Mouse (Mus musculus) induced T-regulatory cell, adult 2 months (primary cell): ENCODE measurements around the gene Hist1h3e.

Experiments used
- DNase-seq: peaks from one replicate; pipeline ENCODE4 v3.0.0-alpha.2; 2012; ENCODE audit warnings: low read depth

Gene Hist1h3e

DNA sequence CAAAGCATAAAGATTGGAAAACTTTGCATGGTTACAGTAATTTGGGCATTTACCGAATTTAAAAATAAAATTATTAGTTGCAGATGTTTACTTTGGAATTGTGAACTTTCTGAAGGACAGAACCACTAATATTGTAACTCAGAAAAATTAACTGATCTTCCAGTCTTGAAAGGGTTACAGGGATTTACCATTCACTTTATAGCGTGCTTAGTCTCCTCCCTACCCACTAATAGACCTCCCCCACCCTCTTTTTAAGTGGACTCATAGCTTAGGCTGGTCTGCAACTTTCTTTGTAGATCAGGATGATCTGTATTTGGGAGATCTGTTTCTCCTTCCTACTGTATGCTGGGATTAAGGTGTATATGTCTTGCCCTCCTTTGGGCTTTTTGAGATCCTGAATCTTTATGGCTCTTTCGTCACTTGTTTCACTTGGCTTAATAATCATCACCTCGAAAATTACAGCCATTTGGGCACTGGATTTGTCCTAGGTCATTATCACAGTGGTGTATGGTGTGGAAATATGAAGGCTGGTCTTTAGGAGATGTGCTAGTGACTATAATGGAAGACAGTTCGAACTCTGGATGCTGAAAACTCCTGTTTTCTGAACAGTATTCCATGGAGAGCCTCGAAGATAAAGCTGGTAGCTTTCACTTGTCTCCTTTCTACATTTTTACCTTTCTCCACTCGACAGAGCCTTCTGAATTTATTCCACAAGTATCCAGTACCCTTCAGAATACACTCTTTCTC, 25.9 kb downstream of the Hist1h3e start:
- no peak for DNase-seq

DNA sequence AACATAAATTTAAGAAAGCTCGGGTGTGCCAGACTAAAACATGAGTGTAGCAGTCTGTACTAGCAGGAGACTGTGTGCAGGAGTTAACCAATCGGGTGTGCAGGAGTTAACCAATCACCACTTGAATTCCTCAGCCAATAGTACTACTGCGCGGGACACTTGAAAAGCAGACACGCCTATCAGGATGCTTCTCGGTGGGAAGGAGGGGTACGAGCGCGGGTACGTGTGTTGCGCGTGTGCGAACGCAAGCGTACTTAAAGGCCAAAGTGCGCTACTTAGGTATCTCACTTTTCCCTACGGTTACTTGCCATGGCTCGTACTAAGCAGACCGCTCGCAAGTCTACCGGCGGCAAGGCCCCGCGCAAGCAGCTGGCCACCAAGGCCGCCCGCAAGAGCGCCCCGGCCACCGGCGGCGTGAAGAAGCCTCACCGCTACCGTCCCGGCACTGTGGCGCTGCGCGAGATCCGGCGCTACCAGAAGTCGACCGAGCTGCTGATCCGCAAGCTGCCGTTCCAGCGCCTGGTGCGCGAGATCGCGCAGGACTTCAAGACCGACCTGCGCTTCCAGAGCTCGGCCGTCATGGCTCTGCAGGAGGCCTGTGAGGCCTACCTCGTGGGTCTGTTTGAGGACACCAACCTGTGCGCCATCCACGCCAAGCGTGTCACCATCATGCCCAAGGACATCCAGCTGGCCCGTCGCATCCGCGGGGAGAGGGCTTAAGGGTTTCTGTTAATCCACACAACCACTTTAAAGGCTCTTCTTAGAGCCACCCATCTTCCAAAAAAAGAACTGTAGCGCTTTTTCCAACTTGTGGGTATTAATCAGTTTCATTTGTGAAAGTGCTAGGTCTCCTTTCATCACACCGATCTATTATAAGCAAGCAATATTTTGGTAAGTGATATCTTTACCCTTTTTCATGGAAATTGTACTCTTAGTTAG, 26.8 kb downstream of the Hist1h3e start, which contains the start of gene Hist1h3g:
Hist1h3g (plus strand) TSS at position 286 of the 939 bp plus-strand sequence.
- DNase-seq = peak; percentile 96

DNA sequence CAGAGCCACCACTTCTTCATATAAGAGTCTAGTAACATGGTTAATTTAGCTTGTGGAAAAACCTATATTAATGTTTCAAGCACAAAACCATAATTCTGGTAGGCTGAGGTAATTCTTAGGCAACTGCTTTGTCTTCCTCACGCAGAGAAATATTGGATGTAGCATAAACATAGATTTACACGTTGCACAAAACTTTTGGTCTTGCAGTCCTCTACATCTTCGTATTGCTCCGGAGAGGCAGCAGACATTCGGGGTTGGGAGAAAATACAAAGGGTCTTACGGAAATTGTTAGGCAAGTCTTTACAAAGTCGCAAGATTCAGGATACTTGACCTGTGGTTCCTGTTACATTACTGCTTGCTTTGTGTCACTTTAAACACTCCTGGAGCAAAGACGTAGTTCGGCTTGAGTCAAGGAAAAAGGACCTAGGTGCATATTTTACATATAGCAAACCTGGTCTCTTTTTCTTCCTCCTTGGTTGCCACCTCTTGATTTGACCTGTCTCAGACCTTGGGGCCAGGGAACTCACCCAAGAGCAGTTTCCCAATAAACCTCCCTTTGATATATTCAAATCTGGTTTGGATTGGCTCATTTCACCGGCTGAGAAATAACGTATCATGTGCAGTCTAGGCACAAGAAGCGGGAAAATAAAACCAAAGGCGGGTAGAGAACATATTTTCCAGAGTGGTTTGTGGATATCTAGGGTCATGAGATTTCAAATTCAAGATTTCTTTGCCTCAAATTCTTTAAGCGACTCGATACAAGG, 27.6 kb downstream of the Hist1h3e start:
- no peak for DNase-seq

DNA sequence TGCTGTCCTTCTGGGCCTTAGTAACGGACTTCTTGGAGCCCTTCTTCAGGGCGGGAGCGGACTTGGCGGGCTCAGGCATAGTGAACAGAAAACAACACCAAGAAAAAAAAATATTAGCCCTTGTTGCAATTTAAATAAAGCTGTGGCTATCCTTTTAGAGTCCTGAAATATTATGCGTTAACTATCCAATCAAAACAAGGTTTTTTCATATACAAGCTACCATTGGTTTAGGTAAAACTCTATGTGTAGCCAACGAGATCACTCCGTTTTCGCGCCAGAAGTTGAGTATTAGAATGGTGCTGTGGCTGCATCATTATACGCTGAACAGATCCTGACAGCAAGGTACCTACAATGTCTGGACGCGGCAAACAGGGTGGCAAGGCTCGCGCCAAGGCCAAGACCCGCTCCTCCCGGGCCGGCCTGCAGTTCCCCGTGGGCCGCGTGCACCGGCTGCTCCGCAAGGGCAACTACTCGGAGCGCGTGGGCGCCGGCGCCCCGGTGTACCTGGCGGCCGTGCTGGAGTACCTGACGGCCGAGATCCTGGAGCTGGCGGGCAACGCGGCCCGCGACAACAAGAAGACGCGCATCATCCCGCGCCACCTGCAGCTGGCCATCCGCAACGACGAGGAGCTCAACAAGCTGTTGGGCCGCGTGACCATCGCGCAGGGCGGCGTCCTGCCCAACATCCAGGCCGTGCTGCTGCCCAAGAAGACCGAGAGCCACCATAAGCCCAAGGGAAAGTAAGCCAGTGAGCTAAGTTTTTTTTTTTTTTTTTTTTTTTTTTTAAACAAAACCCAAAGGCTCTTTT, 28.4 kb downstream of the Hist1h3e start, which contains the start of gene Hist1h2af:
Hist1h2af (plus strand) TSS at position 347 of the 808 bp plus-strand sequence.
- peak; percentile 88 for DNase-seq

DNA sequence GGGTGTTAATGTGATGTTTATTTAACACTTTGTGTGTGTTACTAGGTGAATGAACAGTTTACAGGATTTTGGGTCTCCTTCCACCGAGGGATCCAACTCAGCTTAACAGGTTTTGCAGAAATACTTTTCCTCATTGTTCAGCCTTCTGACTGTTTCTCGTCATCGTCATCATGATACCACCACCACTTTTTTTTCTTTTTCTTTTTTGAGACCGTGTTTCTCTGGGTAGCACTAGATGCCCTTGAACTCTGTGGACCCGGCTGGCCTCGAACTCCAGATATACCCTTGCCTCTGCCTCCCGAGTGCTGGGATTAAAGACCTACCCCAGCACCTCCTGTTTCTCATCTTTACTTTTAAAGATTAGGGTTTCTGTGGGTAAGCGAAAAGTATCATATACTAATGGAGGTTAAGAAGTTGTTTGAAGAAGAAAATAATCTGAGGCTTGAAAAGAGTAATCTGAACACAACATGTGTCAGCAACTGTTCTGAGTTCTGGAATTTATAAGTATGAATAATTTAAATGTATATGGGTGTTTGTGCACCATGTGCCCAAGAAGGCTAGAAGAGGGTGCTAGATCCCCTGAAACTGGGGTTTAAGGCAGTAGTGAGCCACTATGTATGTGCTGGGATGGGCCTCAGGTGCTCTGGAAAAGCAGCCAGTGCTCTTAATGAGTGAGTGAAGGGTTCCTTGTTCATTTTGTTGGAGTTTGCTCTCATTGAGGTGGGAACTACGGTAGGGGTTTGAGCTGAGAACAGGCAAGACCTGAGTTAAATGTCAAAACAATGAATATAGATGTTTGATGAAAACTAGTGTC, 29.7 kb downstream of the Hist1h3e start:
- peak; percentile 49 for DNase-seq

DNA sequence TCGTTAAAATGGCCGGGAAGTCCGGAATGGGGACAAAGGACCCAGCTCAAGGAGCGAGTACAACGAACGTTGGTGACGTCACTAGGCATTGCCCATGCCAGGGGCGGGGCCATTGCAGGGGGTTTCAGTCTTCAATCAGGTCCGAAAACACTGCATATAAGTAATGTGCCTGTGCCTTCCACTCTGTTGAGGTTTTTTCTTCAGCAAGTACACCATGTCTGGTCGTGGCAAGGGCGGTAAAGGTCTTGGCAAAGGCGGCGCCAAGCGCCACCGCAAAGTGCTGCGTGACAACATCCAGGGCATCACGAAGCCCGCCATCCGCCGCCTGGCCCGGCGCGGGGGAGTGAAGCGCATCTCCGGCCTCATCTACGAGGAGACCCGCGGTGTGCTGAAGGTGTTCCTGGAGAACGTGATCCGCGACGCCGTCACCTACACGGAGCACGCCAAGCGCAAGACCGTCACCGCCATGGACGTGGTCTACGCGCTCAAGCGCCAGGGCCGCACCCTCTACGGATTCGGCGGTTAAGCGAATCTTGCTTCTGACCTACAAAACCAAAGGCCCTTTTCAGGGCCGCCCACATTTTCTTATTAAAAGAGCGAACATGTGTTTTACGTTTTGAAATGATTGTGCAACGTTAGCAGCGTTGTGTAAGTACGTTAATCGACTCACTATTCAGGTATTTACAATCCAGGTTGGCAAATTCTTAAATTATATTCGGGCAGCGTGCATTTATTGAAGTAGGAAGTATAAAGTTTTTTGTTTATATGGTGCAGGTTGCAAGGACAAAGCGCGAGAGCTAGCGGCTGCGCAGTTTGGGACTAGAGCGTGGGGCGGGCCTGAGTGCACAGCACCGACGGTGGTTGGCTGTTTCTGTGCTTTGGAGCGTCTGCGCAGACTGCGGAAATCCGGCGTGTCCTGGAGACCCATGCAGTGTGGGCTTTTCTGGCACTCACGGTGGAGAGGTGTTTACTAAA, 31.0 kb downstream of the Hist1h3e start, which contains the start of gene Hist1h4h:
Hist1h4h (plus strand) TSS at position 150 of the 975 bp plus-strand sequence.
- DNase-seq = peak; percentile 98

DNA sequence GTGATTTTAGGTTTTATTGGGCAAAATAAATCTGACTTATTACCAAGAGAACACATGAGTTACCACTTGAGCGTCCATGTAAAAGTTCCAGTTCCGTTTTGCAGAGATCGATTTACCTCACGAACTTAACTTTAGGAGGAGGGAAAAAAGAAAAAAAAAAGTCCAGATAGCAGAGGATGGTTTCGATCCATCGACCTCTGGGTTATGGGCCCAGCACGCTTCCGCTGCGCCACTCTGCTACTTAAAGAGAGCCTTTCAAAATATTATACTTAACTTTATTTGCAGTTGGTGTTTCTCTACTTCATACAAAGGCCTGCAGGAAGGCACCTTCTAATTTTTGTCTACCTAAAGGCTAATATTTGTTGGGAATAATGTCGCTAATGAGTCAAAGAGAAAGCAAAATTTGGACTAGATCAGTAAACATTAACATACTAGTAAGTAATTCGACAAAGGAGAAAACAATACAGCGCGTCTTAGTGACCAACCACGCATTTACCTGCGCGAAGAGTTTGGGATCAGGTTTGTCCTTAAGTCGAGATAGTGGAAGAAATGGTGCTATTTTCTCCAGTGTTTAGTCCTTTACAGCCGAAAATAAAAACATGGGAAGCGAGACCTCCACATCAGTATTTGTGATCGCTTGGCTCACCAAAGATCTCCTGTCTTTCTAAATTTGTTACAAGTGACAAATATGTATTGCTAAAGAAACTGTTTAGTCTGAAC, 31.8 kb downstream of the Hist1h3e start:
- DNase-seq = peak; percentile 90

DNA sequence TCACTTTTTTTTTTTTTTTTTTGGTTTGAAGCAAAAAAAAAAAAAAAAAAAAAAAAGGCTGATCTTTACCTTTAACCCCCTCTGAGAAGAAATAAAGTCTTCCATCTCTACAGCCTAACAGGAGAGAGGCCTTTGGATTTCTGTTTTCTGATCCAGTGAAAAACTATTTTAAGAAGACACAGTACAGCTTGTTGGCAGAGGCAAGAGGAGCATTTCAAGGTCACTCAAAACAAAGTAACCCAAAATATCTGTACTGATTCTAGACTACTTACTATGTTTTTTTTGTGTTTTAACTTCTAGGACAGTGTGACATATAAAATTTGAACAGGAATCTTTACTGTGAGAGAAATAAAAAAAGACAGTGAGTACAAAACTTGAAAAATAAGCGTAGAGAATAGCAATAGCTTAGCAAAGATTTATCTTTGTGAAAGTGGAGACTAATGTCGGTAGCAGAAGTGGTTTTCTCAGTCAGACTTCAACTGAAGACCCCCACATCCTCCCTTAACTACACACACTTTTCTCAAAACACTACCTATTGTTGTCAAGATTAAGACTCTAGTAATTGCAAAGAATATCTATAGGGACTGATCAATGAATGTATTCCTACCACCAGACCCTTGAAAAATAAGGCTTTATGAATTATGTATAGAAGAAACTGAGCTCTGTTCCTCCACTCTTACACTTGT, 32.5 kb downstream of the Hist1h3e start:
- no peak for DNase-seq

DNA sequence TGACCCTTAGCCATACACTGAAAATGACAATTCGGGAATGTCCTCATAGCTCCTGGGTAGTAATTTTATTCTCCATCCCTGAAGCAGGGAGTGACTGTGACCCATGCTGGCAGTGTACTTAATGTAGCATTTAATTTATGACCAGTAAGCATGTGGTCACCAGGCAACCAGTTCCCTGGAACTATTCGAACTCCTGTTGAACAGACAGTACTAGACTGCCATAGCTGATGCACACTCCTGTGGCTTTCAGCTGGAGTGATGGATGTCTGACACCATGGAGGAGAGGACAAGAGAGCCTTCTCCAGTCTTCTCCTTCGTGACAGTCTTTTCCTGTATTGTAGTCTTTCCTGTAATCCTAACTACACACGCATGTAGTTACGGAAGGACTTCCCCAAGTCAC, 33.2 kb downstream of the Hist1h3e start:
- DNase-seq = peak; percentile 10

DNA sequence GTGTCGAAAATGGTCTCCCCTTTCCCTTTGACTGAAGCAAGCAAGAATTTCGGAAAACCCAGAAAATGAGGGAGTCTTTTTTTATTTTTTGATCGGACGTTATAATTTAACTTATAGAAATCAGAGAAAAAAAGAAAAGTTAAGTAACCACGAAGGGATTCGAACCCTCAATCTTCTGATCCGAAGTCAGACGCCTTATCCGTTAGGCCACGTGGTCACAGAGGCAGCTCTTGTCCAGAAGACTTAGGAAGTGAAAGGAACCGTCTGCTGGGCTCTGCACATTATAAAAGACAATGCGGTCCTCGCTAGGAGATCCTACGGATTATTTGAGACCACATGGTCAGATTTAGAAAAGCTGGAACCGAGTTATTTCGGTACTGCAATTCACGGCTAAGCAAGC, 35.9 kb downstream of the Hist1h3e start:
- DNase-seq = peak; percentile 96

DNA sequence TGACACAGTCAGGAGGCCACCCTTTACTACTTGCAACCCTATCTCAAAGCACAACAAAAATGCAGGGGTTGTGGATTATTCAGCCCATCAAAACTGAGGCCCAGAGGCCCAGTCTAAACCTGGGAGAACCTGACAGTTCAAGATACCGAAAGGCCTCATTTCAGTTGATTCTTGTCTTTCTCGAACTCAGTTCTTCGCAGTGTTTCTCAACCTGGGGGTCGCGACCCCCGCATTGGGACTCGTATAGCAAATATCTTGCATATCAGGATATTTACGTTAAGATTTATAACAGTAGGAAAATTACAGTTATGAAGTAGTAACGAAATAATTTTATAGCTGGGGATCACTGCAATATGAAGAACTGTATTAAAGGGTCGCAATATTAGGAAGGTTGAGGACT, 36.3 kb downstream of the Hist1h3e start:
- DNase-seq = no peak

DNA sequence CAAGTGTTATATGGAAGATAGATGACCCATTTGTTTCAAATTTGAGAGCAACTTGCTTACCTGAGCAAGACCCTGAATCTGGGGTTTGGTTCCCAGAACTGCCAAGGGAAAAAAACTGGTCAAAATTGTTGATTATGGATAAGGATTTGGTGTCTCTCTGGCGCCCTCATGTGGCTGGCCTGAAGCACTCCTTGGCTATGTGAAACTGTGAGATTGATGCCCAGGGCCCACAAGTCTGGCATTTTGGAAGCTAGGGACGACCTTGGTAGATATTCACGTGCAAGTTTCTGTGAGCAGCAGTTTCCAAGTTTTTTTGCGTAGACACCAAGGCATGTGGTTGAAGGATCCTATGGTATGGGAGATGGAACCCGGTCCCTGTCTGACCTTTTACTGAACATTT, 37.5 kb downstream of the Hist1h3e start:
- DNase-seq = peak; percentile 90

DNA sequence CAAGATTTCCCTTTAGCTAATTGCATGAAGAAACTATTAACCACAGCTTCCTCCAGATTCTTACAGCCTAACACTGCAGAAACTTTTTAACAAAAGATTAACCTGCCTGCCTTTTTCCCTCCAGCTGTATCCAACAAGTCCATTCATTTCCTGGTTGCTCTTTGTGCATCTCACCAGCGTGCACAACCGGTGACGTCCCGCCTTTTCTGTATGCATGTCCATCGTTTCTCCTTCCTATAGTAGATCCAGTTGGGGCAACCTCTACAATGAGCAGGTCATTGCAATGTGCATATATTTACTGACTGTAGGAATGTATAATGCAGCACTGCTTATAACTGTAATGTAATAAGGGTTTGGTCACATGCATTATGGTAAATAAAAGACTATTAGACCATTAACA, 38.2 kb downstream of the Hist1h3e start:
- no peak for DNase-seq

DNA sequence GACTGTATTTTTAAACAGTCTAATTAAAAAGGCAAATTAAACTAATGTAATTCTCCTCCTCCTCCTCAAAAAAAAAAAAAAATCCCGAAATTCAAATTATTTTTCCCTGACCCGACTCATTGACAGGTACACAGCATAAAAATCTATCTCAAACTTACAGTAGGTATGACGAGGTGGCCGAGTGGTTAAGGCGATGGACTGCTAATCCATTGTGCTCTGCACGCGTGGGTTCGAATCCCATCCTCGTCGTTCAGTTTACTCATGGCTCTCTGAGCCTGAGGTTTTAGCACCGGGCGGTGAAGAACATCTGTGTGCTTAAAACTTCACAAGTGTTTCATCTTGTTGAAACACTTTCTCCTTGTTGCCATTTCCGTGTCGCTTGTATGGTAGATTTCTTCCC, 40.5 kb downstream of the Hist1h3e start:
- DNase-seq = peak; percentile 83

DNA sequence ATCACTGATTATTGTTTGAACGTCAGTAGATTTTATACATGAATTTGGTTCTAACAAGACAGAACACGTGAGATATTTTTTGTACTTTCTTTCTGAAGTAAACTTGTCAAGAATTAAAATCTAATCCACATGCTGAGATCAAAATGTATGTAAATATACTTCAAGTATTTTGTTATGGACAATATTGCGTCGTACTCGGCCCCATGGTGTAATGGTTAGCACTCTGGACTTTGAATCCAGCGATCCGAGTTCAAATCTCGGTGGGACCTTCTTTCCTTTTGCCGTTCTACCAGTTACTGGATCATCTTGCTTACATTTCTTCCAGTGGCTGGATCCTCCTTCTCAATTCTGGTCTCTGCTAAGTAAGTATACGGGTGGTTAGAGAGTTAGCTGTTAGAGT, 42.8 kb downstream of the Hist1h3e start:
- peak; percentile 91 for DNase-seq

DNA sequence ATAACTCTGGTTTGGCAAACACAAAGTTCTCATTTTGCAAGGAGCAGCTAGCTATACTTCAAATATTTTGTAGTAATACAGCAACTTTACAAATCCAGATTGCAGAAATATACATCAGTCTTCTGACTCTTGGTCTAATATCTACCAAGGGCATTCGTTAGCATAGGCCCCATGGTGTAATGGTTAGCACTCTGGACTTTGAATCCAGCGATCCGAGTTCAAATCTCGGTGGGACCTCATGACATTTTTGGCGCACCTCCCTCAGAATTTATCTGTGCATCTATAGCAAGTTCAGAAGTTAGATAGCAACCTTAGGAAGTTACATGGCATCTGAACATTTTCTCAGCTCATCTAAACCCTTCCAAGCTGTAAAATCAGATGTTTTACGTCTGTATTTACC, 43.3 kb downstream of the Hist1h3e start:
- peak; percentile 93 for DNase-seq

DNA sequence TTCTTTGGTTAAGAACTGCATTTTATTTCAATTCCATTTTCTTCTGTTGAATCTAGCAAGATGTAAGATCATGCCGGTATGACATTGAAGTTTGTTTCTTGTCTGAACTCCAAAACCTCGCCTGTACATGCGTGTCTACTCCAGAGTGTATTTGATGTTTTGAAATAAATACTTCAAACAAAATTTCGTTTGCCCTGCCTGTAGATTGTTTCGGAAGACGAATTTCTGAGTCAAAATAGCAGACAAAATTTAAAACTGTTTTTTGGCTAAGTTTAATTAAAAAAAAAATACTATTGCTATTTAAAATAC, 43.9 kb downstream of the Hist1h3e start:
- no peak for DNase-seq
